Mouse (Mus musculus): ENCODE results near the gene Synpo2.

The Synpo2 gene

GRCm38 (mm10) chr3:123168815-123169214, 67.1 kb downstream of the Synpo2 start:
- no peak for DNase-seq (ENCODE audit: extremely low read depth, low read depth, low spot score)

- no peak for DNase-seq (ENCODE audit: extremely low read depth, low read depth, low spot score)
These were observed 69.5 kb downstream of the Synpo2 start for GRCm38 (mm10) chr3:123166450-123166849.

- DNase-seq (ENCODE audit: extremely low read depth, low read depth, low spot score): no peak
These were observed 71.8 kb downstream of the Synpo2 start for GRCm38 (mm10) chr3:123164183-123164582.

- no peak for DNase-seq (ENCODE audit: extremely low read depth, low read depth, low spot score)
These were observed 72.8 kb downstream of the Synpo2 start for GRCm38 (mm10) chr3:123163192-123163523.

GRCm38 (mm10) chr3:123162289-123163191, 73.4 kb downstream of the Synpo2 start:
- DNase-seq (ENCODE audit: extremely low read depth, low read depth, low spot score): no peak

DNA sequence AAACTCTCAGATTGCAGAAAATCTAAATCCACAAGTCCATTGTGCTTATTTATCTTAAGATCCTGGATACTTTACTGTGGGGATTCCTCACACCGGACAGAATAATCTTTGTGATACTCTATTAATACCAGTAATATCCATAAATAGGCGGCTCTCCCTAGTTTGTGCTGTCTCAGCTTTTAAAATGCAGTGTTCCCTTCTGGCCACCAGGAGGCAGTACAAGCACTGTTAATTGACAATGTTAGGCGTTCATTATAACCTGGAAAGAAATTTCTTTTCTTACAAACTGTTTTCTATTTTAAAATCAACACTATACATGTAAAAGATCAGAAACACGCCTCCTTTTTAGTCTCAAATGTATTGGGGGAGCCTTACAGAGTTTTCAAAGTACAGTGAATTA, 75.2 kb downstream of the Synpo2 start:
- DNase-seq (ENCODE audit: extremely low read depth, low read depth, low spot score): no peak

GRCm38 (mm10) chr3:123159139-123159824, 76.7 kb downstream of the Synpo2 start:
- no peak for DNase-seq (ENCODE audit: extremely low read depth, low read depth, low spot score)

GRCm38 (mm10) chr3:123158579-123158978, 77.4 kb downstream of the Synpo2 start:
- no peak for DNase-seq (ENCODE audit: extremely low read depth, low read depth, low spot score)

- no peak for DNase-seq (ENCODE audit: extremely low read depth, low read depth, low spot score)
These were observed 82.6 kb downstream of the Synpo2 start for GRCm38 (mm10) chr3:123153337-123153736.

- DNase-seq (ENCODE audit: extremely low read depth, low read depth, low spot score): no peak
These were observed 83.0 kb downstream of the Synpo2 start for GRCm38 (mm10) chr3:123152911-123153310.

GRCm38 (mm10) chr3:123150523-123151135, 85.3 kb downstream of the Synpo2 start:
- DNase-seq (ENCODE audit: extremely low read depth, low read depth, low spot score): no peak

DNA sequence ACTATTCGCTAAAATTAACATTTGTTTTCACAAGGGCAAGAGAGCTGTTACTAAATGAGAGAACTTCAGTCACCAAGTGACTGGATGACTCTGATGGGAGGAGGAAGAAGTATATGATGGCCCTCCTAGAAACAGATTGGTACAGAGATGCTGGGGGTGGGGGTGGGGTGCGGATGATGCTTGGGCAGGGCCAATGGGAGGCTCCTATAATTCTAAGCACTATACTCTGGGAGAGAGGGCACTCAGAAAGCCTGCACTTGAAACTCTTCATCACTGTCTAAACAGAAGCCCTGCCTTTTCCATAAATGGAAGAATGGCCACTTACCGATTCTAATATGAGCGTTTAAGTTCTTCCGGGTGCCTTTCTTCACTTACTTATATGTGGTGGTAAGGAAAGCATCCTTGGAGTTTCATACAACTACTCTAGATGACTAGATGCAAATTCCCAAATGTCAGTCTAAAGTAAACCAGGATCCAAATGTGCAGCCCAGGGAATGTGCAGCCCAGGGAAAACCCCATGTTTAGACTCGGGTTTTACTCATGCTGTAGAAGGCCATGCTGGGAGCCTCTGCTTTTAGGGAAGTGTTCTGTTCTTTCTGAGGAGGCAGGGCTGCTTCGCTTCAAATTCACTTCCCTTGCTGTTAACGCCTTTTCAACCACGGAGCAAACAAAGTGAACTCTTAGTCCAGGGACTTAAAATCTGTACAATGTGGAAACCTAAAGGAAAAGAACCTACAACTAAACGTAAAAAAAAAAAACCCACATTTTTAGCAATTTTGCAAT, 86.4 kb downstream of the Synpo2 start:
- no peak for DNase-seq (ENCODE audit: extremely low read depth, low read depth, low spot score)

- DNase-seq (ENCODE audit: extremely low read depth, low read depth, low spot score): no peak
These were observed 87.3 kb downstream of the Synpo2 start for GRCm38 (mm10) chr3:123148641-123149040.

DNA sequence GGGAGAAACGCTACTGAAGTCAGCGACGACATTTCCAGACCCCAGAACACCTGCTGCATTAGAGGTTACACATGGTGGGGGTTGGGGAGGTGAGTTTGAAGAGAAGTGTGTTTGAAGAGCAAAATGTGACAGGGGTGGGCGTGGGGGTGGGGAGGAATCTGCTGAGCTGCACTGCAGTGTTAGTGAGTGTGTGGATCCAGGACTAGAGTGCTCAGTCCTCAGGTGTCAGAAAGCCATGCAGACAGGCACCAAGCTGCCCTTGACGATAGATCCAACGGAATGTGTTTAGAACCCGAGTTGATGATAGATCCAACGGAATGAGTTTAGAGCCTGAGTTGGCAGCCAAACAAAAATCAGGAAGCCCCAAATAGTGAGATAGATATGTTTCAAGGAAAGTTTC, 89.4 kb downstream of the Synpo2 start:
- DNase-seq (ENCODE audit: extremely low read depth, low read depth, low spot score): no peak

DNA sequence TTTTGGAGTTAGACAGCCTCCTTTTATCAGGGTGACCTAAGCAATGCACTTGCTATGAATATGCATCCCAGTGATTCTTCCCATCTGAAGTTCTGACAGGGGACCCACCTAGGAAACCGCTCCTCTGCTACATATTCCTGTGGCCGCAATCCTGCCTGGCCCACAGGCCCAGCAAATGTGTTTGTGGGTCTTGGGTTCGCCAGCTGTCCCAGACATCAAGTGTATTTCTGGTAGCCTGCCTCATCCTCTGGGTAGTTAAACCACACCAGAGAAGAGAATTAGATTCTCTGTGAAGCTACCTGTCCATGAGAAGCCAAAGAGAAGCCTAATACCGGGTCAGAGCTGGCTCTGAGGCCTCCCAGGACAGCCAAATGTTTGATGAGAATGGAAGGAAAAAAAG, 90.0 kb downstream of the Synpo2 start:
- DNase-seq (ENCODE audit: extremely low read depth, low read depth, low spot score): no peak

- no peak for DNase-seq (ENCODE audit: extremely low read depth, low read depth, low spot score)
These were observed 92.5 kb downstream of the Synpo2 start for GRCm38 (mm10) chr3:123143412-123143811.

- DNase-seq (ENCODE audit: extremely low read depth, low read depth, low spot score): no peak
These were observed 93.7 kb downstream of the Synpo2 start for GRCm38 (mm10) chr3:123142298-123142697.

GRCm38 (mm10) chr3:123141069-123141468, 94.9 kb downstream of the Synpo2 start:
- DNase-seq (ENCODE audit: extremely low read depth, low read depth, low spot score): no peak

DNA sequence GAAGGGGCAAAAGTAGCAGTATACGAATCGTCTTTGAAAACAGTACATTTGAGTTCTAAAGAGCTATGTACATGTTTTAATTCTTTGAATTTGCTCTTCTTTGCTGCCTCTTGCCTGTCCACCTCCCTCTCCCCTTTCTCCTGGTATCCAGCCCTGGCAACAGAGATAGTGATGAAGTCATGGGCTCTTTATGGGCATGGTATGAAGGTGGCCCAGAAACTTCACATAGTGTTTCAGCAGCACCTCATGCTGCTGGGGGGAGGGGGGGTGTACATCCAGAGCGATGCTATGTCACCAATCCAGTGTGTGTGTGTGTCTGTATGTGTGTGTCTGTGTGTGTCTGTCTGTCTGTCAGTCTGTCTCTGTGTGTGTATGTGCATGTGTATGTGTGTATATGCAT, 95.8 kb downstream of the Synpo2 start:
- no peak for DNase-seq (ENCODE audit: extremely low read depth, low read depth, low spot score)

- DNase-seq (ENCODE audit: extremely low read depth, low read depth, low spot score): no peak
These were observed 96.3 kb downstream of the Synpo2 start for GRCm38 (mm10) chr3:123139619-123140018.

All from fat pad, adult 2 months (tissue).